Mouse (Mus musculus) thymus, postnatal 0 days (tissue): ENCODE data around the gene Pde4c. TPM values are rescaled to one million over a fixed set of nuclear protein-coding genes. Genes with fewer than 3 reads are reported as not detected.

Source experiments
- DNase-seq: peaks from one replicate; pipeline ENCODE4 v3.0.0-alpha.2; 2015; ENCODE audit warnings: low spot score
- polyA plus RNA-seq: library from polyadenylated mRNA; unstranded; fragments of >200 nt; fragmentation: Nextera tagmentation; extraction: Ambion mirVana; gene quantifications from 2 replicates; pipeline ENCODE4 v1.2.1, GENCODE M21; 2015

Pde4c gene
- polyA plus RNA-seq, 1 experiment from 2014 or later: 0.35 TPM

GRCm38 (mm10) chr8:70720739-70721138 lies 2.8 kb upstream of the Pde4c start:
- peak; percentile 76 for DNase-seq

- no peak for DNase-seq
Observed at GRCm38 (mm10) chr8:70721601-70722000, 1.9 kb upstream of the Pde4c start.

DNA sequence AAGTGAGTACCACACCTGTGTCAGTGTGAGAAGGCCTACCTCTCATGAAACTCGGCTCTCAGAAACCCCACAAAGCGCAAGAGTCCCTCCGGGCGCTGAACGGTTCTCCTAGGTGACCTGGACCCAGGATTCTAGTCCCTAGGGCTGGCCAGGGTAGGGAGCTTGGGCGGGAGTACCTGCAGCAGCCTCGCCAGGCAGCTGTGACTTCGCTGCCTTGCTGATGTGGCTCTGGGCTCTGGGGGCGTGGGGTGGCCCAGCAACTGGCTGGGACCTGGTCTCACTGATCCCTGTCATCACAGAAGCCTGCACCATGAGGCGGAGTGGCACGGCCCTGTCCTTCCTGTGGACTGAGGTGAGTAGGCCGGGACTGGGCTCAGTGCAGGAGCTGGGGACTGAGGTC lies 696 bp downstream of the Pde4c start:
- DNase-seq: no peak

DNA sequence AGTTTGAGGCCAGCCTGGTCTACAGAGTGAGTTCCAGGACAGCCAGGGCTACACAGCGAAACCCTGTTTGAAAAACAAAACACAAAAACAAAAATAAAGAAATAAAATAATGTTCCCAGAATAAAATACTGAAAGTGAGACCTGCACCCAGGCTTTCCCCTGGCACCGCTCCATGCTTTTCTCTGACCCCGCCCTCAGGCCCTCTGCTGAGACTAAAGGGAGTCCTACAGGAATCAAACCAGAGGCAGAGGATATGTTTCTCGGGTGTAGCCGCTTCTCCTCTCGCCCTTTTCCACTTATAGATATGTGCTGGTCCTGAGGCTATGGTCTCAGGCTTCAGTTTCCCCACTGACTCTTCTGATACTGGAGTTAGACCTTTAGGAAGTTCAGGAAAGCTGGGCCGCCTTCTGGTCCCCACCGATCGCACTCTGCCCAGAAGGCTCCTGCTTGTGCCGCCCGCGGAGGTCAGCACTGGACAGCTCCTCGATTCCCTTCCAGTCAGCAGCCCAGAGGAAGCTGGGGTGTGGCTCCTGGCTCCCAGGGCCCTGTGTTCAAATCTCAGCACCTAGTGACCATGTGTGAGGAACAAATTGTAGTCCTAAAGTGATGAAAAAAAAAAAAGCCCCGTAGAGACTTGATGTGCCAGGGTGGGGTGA lies 2.4 kb downstream of the Pde4c start:
- no peak for DNase-seq

GRCm38 (mm10) chr8:70726721-70727120 lies 3.2 kb downstream of the Pde4c start:
- no peak for DNase-seq

DNA sequence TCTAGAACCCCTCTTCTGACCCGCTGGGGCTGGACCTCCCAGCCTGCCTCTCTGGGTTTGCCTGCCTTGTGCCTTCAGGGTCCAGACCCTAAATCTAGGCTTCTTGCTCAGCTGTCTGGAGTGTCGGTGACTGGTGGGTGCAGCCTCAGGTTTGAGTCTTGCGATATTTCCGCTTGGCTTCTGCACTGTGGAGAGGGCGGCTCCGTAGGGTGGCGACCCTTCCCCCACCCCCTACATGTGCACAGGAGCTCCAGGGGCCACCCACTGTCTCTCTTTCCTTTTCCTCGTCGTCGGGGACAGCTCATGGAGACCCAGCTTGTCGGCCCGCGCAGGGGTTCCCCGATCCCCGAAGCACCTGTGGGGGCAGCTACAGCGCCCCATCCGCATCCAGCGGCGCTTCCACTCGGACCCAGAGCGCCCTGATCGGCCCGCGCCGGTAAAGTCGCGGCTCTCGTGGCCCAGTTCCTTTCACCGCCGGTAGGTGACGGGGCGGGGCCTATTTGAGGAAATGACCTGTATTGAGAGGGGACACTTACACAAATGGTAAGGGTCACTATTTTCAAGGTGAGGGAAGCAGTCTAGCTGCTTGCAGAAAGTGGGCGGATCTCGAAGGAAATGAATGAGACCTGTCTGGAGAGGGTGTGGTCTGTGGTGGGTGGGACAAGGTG lies 6.4 kb downstream of the Pde4c start:
- DNase-seq: peak; percentile 51

DNA sequence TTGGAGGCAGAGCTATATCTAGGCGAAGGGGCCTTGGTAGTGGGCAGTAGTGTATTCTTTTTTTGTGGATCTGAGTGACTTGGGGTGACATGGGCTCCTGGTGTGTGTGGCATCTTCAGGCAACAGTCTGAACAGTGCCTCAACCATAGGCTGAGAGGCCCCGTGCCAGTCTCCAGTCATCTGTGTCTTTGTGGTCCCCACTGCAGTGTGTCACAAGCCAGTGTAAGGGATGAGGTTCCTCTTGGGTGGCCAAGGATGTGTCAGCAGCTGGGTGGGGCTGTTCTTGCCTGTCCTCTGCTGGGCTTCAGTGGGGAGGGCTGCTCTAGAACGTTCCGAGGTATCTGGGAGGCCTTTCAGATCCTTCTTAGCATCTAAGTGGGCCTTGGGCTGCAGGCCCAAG lies 7.4 kb downstream of the Pde4c start:
- no peak for DNase-seq

DNA sequence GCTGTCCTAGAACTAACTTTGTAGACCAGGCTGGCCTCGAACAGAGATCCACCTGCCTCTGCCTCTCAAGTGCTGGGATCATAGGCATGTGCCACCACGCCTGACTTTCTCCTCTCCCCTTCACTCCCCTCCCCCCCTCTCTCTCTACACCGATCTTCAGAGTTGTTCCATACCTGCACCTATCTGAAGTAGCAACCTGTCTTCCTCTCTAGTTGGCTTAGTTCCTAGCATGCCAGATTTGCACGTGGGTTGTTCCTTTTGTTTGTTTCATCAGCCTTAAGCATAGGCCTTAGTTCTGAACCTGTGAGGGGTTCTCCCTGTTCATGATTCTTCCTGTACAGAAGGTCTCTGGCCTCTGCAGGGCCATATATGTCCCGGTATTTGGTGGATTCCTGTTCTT lies 14.2 kb downstream of the Pde4c start:
- DNase-seq: no peak

- DNase-seq: peak; percentile 39
Observed at GRCm38 (mm10) chr8:70738211-70738610, 14.7 kb downstream of the Pde4c start.

DNA sequence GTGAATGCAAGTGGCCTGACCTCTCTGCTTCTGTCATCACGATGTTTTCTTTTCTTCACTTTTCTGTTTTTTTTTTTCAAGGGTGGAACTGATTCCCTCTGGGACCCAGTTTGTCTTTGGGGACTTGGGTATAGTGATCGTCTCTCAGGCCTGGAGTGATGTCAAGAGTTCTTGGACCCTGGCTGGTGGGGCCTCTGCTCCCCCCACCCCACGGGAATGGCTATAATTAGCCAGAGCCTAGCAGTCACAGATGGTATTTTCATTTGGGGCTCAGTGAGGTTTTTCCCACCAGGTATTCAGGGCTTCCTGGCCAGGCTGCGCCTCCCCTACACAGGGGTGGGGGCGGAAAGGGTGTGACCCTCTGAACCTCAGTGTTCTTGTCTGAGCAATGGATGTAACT lies 18.1 kb downstream of the Pde4c start:
- DNase-seq: no peak

GRCm38 (mm10) chr8:70742176-70742575 lies 18.7 kb downstream of the Pde4c start:
- no peak for DNase-seq

DNA sequence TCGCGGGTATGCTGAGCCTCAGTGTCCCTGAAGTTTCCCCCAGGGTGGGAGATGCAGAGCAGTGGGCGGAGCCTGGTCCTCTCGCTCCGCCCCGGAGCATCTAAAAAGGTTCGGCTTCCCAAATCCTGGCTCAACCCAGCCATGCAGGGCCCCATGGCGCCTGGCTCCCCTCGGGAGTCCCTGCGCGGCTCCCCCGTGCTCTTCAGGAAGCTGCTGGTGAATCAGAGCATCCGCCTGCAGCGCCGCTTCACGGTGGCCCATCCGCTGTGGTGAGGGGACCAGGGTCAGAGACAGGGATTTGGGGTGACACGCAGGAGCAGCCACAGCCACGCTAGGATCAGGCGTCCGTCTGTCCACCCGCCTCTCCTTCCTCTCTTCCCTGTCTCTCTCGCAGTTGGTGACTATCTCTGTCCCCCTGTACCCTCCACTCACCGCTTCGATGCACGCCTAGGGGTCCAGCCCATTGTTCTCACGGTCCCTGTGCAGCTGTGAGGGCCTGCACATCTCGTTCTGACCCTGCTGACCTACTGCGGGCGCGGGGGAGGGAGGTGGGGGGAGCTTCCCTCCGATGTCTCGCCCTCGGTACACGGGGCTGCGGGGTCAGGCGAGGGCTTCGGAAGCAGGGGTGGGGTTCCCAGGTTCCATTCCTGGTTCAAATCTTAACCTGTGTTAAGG lies 19.6 kb downstream of the Pde4c start:
- DNase-seq: no peak

DNA sequence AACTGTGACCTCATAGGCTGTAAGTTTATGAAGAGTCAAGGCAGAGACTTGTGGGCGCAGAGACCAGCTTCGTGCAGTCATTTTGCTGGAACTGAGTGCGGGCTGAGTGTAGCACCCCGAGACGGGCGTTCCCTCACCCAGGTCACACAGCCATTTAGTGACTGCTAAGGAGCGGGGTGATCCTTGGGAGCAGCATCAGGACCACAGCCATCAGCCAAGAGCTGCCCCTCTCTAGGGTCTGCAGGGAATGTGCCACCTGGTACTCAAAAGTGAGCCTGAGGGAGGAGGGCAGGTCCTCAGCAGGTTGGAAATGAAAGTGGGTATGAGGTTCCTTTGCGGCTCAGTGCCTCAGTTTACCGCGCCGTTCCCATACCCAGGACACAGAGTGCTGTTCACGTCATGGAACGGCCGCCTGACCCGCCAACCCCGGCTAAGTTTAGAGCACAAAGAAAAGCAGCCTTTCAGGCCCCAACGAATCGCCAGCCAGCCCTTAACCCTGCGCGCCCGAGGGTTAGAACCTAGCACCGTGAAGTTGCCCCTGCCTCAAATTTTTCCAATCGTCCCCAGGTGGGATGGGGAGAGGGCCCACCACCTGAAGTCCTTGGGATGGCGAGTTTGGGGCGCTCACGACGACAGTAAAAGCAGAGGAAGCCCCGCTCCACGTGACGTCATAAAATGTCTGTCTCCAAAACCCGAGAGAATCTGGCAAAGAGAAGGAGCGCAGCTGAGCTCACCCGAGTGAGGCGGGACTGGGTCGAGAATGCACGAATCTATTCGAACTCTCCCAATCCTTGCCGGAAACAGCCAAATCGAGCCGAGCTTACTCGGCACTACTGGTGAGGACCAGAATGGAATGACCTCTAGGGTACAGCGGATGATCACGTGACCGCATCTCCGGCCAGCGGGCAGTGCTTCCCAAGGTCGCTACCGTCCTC lies 20.4 kb downstream of the Pde4c start:
- no peak for DNase-seq

DNA sequence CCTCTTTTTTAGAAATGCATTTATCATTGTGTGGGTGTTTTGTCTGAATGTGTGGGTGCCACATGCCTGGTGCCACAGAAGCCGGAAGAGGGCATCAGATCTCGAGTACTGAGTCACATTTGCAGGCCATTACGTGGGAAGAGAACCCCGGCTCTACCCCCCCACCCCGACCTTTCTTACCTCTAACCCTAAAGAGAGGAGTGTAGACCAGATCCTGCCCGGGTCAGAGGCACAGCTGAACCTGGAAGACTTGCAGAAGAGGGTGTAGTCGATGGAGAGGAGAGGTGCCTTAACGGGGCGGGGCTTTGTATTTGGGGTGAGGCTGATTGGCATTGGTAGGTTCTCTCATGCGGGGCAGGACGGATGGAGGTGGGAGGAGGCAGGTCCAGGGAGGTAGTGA lies 21.3 kb downstream of the Pde4c start:
- no peak for DNase-seq

- no peak for DNase-seq
Observed at GRCm38 (mm10) chr8:70745691-70746220, 22.2 kb downstream of the Pde4c start.

- no peak for DNase-seq
Observed at GRCm38 (mm10) chr8:70746676-70747075, 23.2 kb downstream of the Pde4c start.

DNA sequence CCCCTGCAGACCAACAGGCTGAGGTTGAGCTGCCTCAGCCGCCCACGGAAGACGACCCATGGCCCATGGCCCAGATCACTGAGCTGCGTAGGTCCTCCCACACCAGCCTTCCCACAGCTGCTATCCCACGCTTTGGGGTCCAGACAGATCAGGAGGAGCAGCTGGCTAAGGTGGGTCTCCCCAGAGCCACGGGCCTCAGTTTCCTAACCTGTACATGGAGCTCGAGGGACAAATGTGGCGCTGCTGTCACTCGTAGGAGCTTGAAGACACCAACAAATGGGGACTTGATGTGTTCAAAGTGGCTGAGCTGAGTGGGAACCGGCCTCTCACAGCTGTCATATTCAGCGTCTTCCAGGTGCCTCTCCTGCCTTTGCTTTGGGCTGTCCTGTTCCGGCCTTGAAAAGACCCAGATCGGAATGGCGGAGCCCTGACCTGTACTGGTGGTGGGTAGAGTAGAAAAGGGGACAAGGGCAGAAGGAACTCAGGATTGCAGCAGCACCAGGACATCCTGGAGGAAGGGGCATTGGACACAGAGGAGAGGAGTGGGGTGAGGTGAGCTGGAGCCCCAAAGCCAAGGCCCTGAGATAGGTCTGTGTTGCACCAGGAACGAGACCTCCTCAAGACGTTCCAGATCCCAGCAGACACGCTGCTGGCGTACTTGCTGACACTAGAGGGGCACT lies 23.8 kb downstream of the Pde4c start:
- no peak for DNase-seq

- no peak for DNase-seq
Observed at GRCm38 (mm10) chr8:70748246-70749096, 25.0 kb downstream of the Pde4c start.

GRCm38 (mm10) chr8:70749097-70749674 lies 25.7 kb downstream of the Pde4c start:
- no peak for DNase-seq
